Mouse (Mus musculus): ENCODE results near the gene Neurog1. TPM values are rescaled to one million over a fixed set of nuclear protein-coding genes. Genes with fewer than 3 reads are reported as not detected.

Neurog1 gene
- total RNA-seq, 2 experiments from 2014 or later, result not detected

DNA sequence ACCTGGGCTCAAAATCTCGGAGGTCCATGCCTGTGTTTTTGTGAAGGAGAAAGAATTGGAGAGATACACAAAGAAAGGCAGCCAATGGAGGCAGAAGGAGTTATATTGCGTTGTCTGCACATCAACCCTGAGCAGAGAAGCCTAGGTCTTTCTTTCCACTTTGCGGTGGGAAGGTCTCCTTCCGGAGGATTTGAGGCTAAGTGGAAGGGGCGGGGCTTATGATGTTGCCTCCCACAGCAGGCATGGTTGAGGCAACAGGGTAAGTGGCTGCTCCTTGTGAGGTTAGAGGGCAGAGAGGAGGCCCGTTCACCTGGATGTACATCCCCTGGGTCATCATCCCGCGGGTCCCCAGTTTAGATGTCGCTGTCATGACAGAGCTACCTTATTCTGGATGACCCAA, 32.7 kb downstream of the Neurog1 start:
- no peak for DNase-seq

DNA sequence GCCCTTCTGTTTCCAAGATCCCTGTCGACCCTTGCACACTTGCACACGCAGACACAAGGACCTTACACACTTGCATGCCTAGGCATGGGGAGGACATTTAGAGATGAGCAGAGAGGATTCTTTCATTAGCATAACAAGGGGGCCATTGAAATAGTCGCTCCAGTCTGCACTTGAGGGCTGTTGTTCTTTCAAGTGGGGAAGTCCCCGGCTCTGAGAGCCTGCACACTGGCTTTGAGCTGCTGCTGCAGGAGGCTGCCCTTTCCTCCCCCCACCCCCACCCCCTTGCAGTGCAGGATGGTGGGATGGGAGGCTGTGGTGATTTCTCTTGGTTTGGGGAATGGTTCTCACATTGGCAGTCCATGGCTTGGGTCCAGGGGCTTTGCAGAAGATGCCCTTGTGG, 35.9 kb downstream of the Neurog1 start:
- no peak for DNase-seq

DNA sequence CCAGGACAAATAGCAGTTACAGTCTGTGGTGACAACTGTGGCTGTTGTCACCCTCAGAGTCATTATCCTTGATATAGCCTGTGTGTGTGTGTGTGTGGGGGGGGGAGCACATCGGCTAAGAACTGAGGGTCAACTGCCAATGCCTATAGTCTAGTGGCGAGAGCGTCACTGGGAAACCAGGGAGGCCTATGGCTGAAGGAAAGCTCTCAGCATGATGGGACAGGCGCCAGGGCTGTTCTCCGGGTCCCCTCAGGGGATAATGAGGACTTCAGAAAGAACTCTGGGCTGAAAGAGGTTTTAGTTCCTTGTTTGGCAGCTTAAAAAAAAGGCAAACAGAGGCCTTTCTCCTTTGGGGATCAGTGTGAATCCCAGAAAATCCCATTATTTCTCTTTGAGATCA, 37.3 kb downstream of the Neurog1 start:
- no peak for DNase-seq

DNA sequence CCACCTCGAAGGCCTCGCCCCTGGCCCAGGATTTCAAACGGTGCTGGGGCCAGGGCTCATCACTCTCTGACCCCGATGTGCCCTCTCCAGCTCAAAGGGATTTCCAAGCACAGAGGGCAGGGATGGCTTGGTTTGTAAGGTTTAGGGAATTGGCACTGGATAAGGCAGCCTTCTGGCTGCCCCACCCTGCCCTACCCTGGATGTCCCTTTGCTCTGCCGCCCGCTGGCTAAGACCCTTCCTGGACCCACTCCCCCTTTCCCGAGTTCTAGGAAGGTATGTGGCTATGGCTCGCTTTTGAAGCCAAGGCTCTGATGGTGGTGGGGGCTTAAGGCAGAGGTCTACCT, 42.9 kb downstream of the Neurog1 start:
- no peak for DNase-seq

DNA sequence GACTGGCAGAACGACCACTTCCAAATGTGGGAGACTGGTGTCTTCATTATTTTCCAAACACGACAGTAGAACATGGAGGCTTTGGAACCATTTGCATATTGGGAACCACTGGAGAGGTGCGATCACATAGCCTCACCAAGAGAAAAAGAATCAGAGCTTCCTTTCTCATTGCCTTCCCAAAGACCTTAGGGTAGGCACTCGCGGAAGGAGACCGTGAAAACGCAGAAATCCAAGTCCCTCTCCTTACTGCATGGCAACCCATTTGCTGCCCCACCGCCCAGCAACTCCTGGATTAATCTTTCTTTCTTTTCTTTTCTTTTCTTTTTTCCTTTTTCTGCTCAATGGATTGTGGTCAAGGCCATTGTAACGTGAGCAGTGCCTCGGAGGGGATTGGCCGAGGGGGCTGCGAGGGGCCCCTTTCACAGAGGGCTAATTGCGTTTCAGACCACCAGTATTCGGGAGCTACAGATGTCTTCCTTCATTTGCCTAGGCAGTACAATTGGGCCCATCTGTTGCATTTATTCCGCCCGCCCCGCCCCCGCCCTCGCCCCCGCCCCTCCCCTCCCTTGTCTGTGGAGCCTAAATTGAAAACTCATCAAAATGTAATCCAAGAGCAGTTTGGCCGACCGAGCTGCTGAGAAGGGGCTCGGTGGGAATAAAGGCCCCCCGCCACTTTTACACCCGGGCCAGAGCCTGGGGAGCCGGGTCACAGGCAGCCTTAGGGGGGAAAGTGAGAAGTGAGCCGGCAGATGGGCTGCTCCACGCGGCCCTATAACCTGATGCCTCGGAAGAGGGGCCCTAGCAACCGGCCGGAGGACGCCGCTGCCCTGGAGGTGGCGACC, 43.5 kb downstream of the Neurog1 start:
- no peak for DNase-seq

Other genes with a start within 250 kb of the Neurog1 start
- 10 to 100 TPM; 68.3 to 81.6 TPM for gene H2afy, start 115.8 kb downstream of the Neurog1 start, total RNA-seq (2021)
- 1 to 10 TPM in 1 of 2 experiments, under 1 TPM in 1; 0.45 to 1.2 TPM for gene Tifab, start 73.3 kb downstream of the Neurog1 start, total RNA-seq (2021)
- 10 to 100 TPM; 15.8 to 20.0 TPM for gene Cxcl14, start 44.4 kb upstream of the Neurog1 start, total RNA-seq (2021)
- not detected for gene Gm3045, start 174.4 kb upstream of the Neurog1 start, total RNA-seq (2021)
- under 1 TPM in 1 of 2 experiments, not detected in 1; 0.12 TPM for gene Slc25a48, start 186.2 kb upstream of the Neurog1 start, total RNA-seq (2021)
- gene Il9, start 230.1 kb upstream of the Neurog1 start, total RNA-seq (2021), result not detected

All from gastrocnemius, postnatal 10 days (tissue).